Mouse (Mus musculus): ENCODE measurements around the gene Pes1. TPM values are rescaled to one million over a fixed set of nuclear protein-coding genes. Genes with fewer than 3 reads are reported as not detected.

Gene Pes1
- polyA plus RNA-seq, 1 experiment, result 17.8 TPM

DNA sequence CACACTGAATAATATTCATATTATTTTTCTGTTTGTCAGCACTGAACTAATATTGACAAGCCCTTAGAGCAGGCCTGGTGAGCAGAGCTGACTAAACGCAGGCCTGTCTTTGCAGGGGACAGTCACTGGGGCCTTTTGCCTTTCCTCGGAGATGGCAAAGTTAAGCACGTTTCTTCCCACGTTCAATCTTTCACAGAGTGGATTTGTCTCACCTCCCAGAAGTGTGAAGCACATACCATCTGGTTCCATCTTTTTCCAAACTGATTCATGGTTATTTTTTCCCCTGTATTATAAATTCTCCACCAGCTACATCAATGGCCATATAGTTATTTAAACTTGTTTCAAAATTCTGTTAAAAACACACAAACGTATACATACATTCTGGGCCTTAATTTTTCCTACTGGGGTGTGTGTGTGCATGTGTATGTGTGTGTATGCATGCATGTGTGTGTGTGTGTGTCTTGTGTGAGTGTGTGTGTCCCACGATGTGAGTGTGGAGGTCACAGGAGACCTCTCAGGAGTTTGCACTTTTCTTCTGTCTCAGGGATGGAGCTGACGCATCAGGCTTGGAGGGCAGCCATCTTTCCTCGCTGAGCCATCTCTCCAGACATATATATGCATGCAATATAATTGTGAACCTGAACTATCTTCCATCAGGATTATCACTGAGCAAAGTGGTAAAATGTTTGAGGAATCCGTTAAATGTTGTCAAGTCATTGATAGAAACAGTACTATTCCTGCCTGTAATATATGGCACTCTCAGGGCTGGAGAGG, 64.0 kb downstream of the Pes1 start:
- TF ChIP-seq CTCF (IDR thresholded peaks at IDR 0.05; ENCODE audit: extremely low read depth, insufficient read length, insufficient replicate concordance, low read depth, low read length) (no peak), POLR2A (IDR thresholded peaks at IDR 0.05; ENCODE audit: low read depth, low read length) (no peak)
- H3K27me3 ChIP-seq (ENCODE audit: control insufficient read depth, insufficient read depth, low read length), result no peaks in the 10 kb centered on the region
- H3K27ac ChIP-seq (ENCODE audit: insufficient read depth, low read depth, low read length), result no peak overlapping the region
- no peaks in the 10 kb centered on the region for H3K36me3 ChIP-seq (ENCODE audit: control insufficient read depth, insufficient read depth, low read length)
- no peak overlapping the region for H3K4me3 ChIP-seq (ENCODE audit: low read depth, low read length)
- no peaks in the 10 kb centered on the region for H3K4me1 ChIP-seq (ENCODE audit: control insufficient read depth, insufficient read depth, insufficient read length, low read length)
- WGBS, result 69% methylated on average over 9 of the region's 9 CpGs

DNA sequence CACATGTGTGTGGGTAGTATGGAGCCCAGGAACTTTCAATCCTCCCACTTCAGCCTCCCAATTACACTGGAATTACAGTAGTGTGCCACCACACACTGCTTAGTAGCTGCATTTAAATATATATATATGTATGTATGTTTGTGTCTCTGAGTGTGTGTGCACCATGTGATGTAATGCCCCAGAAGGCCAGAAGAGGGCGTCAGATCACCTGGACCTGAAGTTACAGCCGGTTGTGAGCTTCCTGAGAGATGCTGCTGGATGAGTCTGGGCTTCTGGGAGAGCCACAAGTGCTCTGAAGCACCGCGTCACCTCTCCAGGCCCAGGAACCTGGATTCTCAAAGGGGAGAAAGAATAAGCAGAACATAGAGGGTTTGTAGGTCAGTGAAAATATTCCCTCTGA, 65.6 kb downstream of the Pes1 start:
- no peaks in the 10 kb centered on the region for H3K27me3 ChIP-seq (ENCODE audit: control insufficient read depth, insufficient read depth, low read length)
- TF ChIP-seq POLR2A (IDR thresholded peaks at IDR 0.05; ENCODE audit: low read depth, low read length) (no peak), CTCF (IDR thresholded peaks at IDR 0.05; ENCODE audit: extremely low read depth, insufficient read length, insufficient replicate concordance, low read depth, low read length) (no peak)
- no peaks in the 10 kb centered on the region for H3K4me1 ChIP-seq (ENCODE audit: control insufficient read depth, insufficient read depth, insufficient read length, low read length)
- no peaks in the 10 kb centered on the region for H3K36me3 ChIP-seq (ENCODE audit: control insufficient read depth, insufficient read depth, low read length)
- H3K27ac ChIP-seq (ENCODE audit: insufficient read depth, low read depth, low read length), result no peak overlapping the region
- WGBS, result 67% methylated on average over 4 of the region's 4 CpGs
- H3K4me3 ChIP-seq (ENCODE audit: low read depth, low read length), result no peak overlapping the region

Other genes starting within 250 kb of the Pes1 start
- gene Osbp2, start 100.1 kb upstream of the Pes1 start, polyA plus RNA-seq (2012; rRNA removed), result 0.11 and 0.52 TPM in 2 replicates
- 0.06 TPM in 2 replicates for gene 4921536K21Rik, start 68.9 kb upstream of the Pes1 start, polyA plus RNA-seq (2012; rRNA removed)
- 1.4 and 2.4 TPM in 2 replicates for gene Dusp18, start 68.7 kb upstream of the Pes1 start, polyA plus RNA-seq (2012; rRNA removed)
- gene Slc35e4, start 49.3 kb upstream of the Pes1 start, polyA plus RNA-seq (2012; rRNA removed), result 4.7 and 6.5 TPM in 2 replicates
- 187 and 452 TPM in 2 replicates for gene Tcn2, start 31.8 kb upstream of the Pes1 start, polyA plus RNA-seq (2012; rRNA removed)
- 0.19 TPM in 1 of 2 replicates, not detected in the other for gene 4930556J24Rik, start 12.8 kb downstream of the Pes1 start, polyA plus RNA-seq (2012; rRNA removed)
- 88.7 and 124 TPM in 2 replicates for gene Gal3st1, start 19.7 kb downstream of the Pes1 start, polyA plus RNA-seq (2012; rRNA removed)
- gene Sec14l4, start 67.5 kb downstream of the Pes1 start, polyA plus RNA-seq (2012; rRNA removed), result 0.05 and 0.42 TPM in 2 replicates
- gene Sec14l3, start 100.9 kb downstream of the Pes1 start, polyA plus RNA-seq (2012; rRNA removed), result not detected in 2 replicates
- gene Mtfp1, start 131.5 kb downstream of the Pes1 start, polyA plus RNA-seq (2012; rRNA removed), result 22.4 and 26.6 TPM in 2 replicates
- gene Sec14l2, start 159.4 kb downstream of the Pes1 start, polyA plus RNA-seq (2012; rRNA removed), result 23.7 and 84.2 TPM in 2 replicates
- gene Rnf215, start 171.2 kb downstream of the Pes1 start, polyA plus RNA-seq (2012; rRNA removed), result 13.9 and 20.6 TPM in 2 replicates
- 2.1 and 2.2 TPM in 2 replicates for gene Ccdc157, start 196.3 kb downstream of the Pes1 start, polyA plus RNA-seq (2012; rRNA removed)
- gene Sf3a1, start 196.4 kb downstream of the Pes1 start, polyA plus RNA-seq (2012; rRNA removed), result 13.9 and 24.7 TPM in 2 replicates
- gene Tbc1d10a, start 222.8 kb downstream of the Pes1 start, polyA plus RNA-seq (2012; rRNA removed), result 22.3 and 32.0 TPM in 2 replicates

Data from small intestine, adult 2 months (tissue).